Mouse (Mus musculus): ENCODE results near the gene Dmrtc2. TPM values are rescaled to one million over a fixed set of nuclear protein-coding genes. Genes with fewer than 3 reads are reported as not detected.
"Not testable (repeated sequence)": the region's sequence is repeated elsewhere in the genome, so short reads cannot be mapped to it uniquely, and the experiment has no call there.

The Dmrtc2 gene
- total and polyA plus RNA-seq, 3 experiments = not detected

DNA sequence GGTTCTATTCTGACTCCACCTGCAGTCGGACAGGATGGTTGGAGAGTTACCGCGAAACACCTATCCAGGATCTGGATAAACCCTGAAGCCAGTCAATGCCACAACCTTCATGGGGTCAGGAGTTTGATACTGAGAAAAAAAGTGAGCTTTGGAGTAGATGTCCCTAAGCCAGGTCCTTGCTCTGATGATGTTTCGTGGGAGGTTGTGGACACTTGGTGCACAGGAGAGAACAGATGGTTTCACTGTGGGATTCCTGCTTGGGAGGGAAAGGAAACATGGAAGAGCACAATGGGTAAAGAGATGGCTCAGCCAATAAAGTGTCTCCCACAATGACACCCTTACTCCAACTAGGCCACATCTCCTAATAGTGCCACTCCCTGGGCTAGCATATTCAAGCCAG lies 42.7 kb upstream of the Dmrtc2 start (continued):
- TF ChIP-seq UBTF (IDR thresholded peaks at IDR 0.05; ENCODE audit: borderline replicate concordance, insufficient read depth, low read depth, low read length) (no peak), USF2 (IDR thresholded peaks at IDR 0.05; ENCODE audit: borderline replicate concordance in 1 of 2, insufficient read depth in 1 of 2, low read depth in 1 of 2, low read length in 2 of 2) (no peak), POLR2AphosphoS5 (IDR thresholded peaks at IDR 0.05; ENCODE audit: borderline replicate concordance, low read depth, low read length) (no peak)

DNA sequence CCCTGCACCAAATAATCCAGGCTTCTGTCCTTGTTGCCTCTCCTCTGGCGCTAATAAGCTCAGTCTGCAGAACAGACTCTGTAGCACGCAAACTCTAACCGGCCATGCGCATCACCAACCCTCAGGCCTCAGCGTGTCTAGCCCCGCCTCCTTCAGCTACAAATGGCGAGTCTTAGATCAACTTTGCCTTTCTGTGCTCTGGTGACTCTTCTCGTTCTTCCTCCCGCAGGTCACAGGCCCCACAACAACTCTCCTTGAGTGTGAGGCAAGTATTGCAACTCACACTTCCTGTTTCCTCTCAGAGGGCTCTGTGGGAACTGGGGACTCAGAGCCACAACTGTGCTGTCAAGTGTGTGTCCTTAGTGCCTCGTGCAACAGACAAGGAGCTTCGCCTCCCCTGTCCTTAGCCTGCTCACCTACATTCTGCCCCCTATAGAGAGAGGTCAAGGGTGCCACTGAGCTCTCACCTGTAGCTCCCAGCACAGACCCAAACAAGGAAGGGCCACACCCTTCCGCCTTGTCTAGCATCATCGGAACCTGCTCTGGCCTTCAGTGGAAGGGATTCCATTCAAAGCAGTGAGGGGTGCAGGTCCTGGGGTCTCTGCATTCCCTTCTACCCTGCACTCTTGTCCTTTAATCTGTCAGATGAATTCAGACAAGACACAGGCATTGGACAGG lies 31.0 kb upstream of the Dmrtc2 start:
- not testable (repeated sequence) for DNase-seq (ENCODE audit: low read depth, low spot score); H3K27ac ChIP-seq (ENCODE audit: control insufficient read depth, low read depth, low read length)

DNA sequence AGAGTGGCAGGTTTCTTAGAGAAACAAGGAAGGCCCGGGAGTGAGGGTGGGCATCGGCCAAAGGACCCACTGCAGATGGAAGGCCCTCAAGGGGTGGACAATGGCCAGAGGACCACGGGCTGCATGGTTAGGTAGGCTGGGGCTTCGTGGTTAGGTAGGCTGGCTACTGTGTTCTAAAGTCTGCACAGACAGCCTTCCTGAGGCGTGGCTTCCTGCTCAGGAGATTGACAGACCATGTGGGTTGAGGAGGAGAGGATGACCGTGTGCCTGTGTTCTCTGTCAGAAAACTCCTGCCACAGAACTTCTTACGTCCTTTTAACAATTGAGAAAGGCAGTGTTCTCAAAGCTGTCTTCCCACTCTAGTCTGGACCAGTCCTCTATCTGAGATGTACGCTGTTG lies 30.4 kb upstream of the Dmrtc2 start:
- DNase-seq (ENCODE audit: low read depth, low spot score) = no peak
- TF ChIP-seq GATA1 (IDR thresholded peaks at IDR 0.05; ENCODE audit: low read depth, low read length) (no peak), ZMIZ1 (IDR thresholded peaks at IDR 0.05; ENCODE audit: low read depth, low read length) (no peak), KAT2A (conservative IDR thresholded peaks at IDR 0.05; ENCODE audit: low read depth, low read length) (no peak), GABPA (IDR thresholded peaks at IDR 0.05; ENCODE audit: low read depth, low read length) (no peak), USF2 (IDR thresholded peaks at IDR 0.05; ENCODE audit: borderline replicate concordance in 1 of 2, insufficient read depth in 1 of 2, low read depth in 1 of 2, low read length in 2 of 2) (no peak), MAFK (IDR thresholded peaks at IDR 0.05; ENCODE audit: borderline replicate concordance, low read depth, low read length) (no peak), TAL1 (IDR thresholded peaks at IDR 0.05; ENCODE audit: low read length) (no peak), RAD21 (IDR thresholded peaks at IDR 0.05; ENCODE audit: low read depth, low read length) (no peak), RCOR1 (IDR thresholded peaks at IDR 0.05; ENCODE audit: low read depth, low read length) (no peak), SIN3A (IDR thresholded peaks at IDR 0.05; ENCODE audit: low read length) (no peak), USF1 (IDR thresholded peaks at IDR 0.05; ENCODE audit: low read depth, low read length) (no peak), MYC (IDR thresholded peaks at IDR 0.05; ENCODE audit: low read depth, low read length) (no peak), EP300 (IDR thresholded peaks at IDR 0.05; ENCODE audit: low read depth in 1 of 2, low read length in 2 of 2) (no peak)
- Histone ChIP-seq H3K4me3 (ENCODE audit: control insufficient read depth in 1 of 2, insufficient read depth in 1 of 2, low read depth in 2 of 2, low read length in 2 of 2) (no peak overlapping the region), H3K9me3 (replicated peaks; ENCODE audit: insufficient read depth, low read length) (no peaks in the 10 kb centered on the region), H3K27ac (ENCODE audit: control insufficient read depth, low read depth, low read length) (no peak overlapping the region), H3K36me3 (ENCODE audit: control insufficient read depth in 1 of 2, insufficient read depth in 2 of 2, low read length in 2 of 2) (peaks cover 0 to 2% of the 10 kb centered on the region in 2 experiments; a peak in 1 of 4 replicates), H3K4me1 (ENCODE audit: control insufficient read depth in 1 of 2, insufficient read depth in 2 of 2, low read length in 2 of 2) (peaks cover 0 to 12% of the 10 kb centered on the region in 2 experiments; a peak in 2 of 4 replicates), H3K27me3 (ENCODE audit: control insufficient read depth in 1 of 2, insufficient read depth in 2 of 2, low read length in 2 of 2) (no peaks in the 10 kb centered on the region), H3K79me2 (ENCODE audit: control insufficient read depth, insufficient read depth, low read length, poor library complexity) (no peaks in the 10 kb centered on the region), H3K9ac (ENCODE audit: control insufficient read depth, low read depth, low read length, poor library complexity, severe bottlenecking) (no peak overlapping the region)

More for the DNA sequence above, 31.0 kb upstream of the Dmrtc2 start:
- not testable (repeated sequence) for H3K4me3 ChIP-seq (ENCODE audit: control insufficient read depth in 1 of 2, insufficient read depth in 1 of 2, low read depth in 2 of 2, low read length in 2 of 2); H3K79me2 ChIP-seq (ENCODE audit: control insufficient read depth, insufficient read depth, low read length, poor library complexity); H3K9me3 ChIP-seq (replicated peaks; ENCODE audit: insufficient read depth, low read length); H3K9ac ChIP-seq (ENCODE audit: control insufficient read depth, low read depth, low read length, poor library complexity, severe bottlenecking); H3K27me3 ChIP-seq (ENCODE audit: control insufficient read depth in 1 of 2, insufficient read depth in 2 of 2, low read length in 2 of 2); H3K36me3 ChIP-seq (ENCODE audit: control insufficient read depth in 1 of 2, insufficient read depth in 2 of 2, low read length in 2 of 2)
- peaks cover 0 to 12% of the 10 kb centered on the region in 2 experiments; a peak in 2 of 4 replicates for H3K4me1 ChIP-seq (ENCODE audit: control insufficient read depth in 1 of 2, insufficient read depth in 2 of 2, low read length in 2 of 2)

All from MEL (cell line).